Mouse (Mus musculus) MEL (cell line): ENCODE measurements around the gene Gng7.

ENCODE experiments used
- CTCF ChIP-seq, 3 experiments: IDR thresholded peaks in 2 of 3; conservative IDR thresholded peaks in 1 of 3; 2 replicates each; pipeline ENCODE4 v1.5.1; 2011 to 2012; ENCODE audit warnings: low read length in 3 of 3, low read depth in 2 of 3, mild to moderate bottlenecking in 2 of 3, improper control_type of control experiment in 1 of 3, inconsistent platforms in 1 of 3, mixed read lengths in 1 of 3, moderate library complexity in 1 of 3; ENCODE audit not compliant: control insufficient read depth in 1 of 3, insufficient read depth in 1 of 3, poor library complexity in 1 of 3, severe bottlenecking in 1 of 3
- EP300 ChIP-seq, 2 experiments: IDR thresholded peaks; 2 replicates each; pipeline ENCODE4 v1.6.1; 2011; ENCODE audit warnings: improper control_type of control experiment in 2 of 2, low read length in 2 of 2, low read depth in 1 of 2, mild to moderate bottlenecking in 1 of 2
- NELFE ChIP-seq: IDR thresholded peaks from 2 replicates; pipeline ENCODE4 v1.6.1; 2011; ENCODE audit warnings: low read depth, low read length, improper control_type of control experiment
- POLR2A ChIP-seq, 2 experiments: IDR thresholded peaks; 2 replicates each; pipeline ENCODE4 v1.6.1; 2011 to 2012; ENCODE audit warnings: low read length in 2 of 2, mild to moderate bottlenecking in 2 of 2, control low read depth in 1 of 2, improper control_type of control experiment in 1 of 2, low read depth in 1 of 2, moderate library complexity in 1 of 2; ENCODE audit not compliant: control insufficient read depth in 1 of 2, insufficient read depth in 1 of 2, poor library complexity in 1 of 2
- RAD21 ChIP-seq: IDR thresholded peaks from 2 replicates; pipeline ENCODE4 v1.6.1; 2011; ENCODE audit warnings: mild to moderate bottlenecking, low read depth, low read length, improper control_type of control experiment
- TAL1 ChIP-seq: IDR thresholded peaks from 2 replicates; pipeline ENCODE4 v1.6.1; 2012; ENCODE audit warnings: mild to moderate bottlenecking, inconsistent platforms, low read length, moderate library complexity, mixed read lengths
- UBTF ChIP-seq: IDR thresholded peaks from 2 replicates; pipeline ENCODE4 v1.6.1; 2012; ENCODE audit warnings: low read depth, mild to moderate bottlenecking, inconsistent platforms, low read length, improper control_type of control experiment, moderate library complexity, borderline replicate concordance; ENCODE audit not compliant: insufficient read depth
- ZNF384 ChIP-seq: IDR thresholded peaks from 2 replicates; pipeline ENCODE4 v1.6.1; 2012; ENCODE audit warnings: low read depth, mild to moderate bottlenecking, inconsistent platforms, low read length, improper control_type of control experiment

DNA sequence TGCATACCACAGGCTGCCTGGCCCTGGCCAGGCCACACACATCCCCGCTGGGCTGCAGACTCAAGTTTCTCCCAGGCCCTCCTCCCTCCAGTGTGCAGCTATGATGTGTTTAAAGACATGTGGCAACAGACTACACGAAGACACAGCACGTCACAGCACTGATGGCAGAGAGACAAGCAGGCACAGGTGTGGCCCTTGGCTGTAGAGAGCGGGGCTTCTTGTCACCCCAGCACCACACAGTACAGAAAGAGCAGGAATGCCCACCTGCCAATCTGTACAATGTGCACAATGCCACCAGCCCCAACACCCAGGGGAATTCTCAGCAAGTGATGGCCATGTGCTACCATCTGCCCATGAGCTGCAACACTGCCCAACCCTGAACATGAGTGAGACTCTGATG is 103.4 kb downstream of the Gng7 start:
- no peak for TF ChIP-seq POLR2A (IDR thresholded peaks at IDR 0.05; ENCODE audit: control insufficient read depth in 1 of 2, insufficient read depth in 1 of 2, low read depth in 1 of 2, low read length in 2 of 2, poor library complexity in 1 of 2)
- TF ChIP-seq CTCF (IDR thresholded peaks at IDR 0.05 in 2 of 3, conservative IDR thresholded peaks at IDR 0.05 in 1 of 3; ENCODE audit: control insufficient read depth in 1 of 3, insufficient read depth in 1 of 3, low read depth in 2 of 3, low read length in 3 of 3, poor library complexity in 1 of 3, severe bottlenecking in 1 of 3): no peak
- TF ChIP-seq UBTF: no peak
- no peak for TF ChIP-seq TAL1
- TF ChIP-seq EP300 (IDR thresholded peaks at IDR 0.05; ENCODE audit: low read depth in 1 of 2, low read length in 2 of 2): no peak
- TF ChIP-seq RAD21: no peak
- no peak for TF ChIP-seq NELFE
- TF ChIP-seq ZNF384: no peak
